Mouse (Mus musculus) MEL (cell line): ENCODE data around the gene Akap1. TPM values are rescaled to one million over a fixed set of nuclear protein-coding genes. Genes with fewer than 3 reads are reported as not detected.
"Not testable (repeated sequence)": the region's sequence is repeated elsewhere in the genome, so short reads cannot be mapped to it uniquely, and the experiment has no call there.

ENCODE experiments used
- DNase-seq: peaks from one replicate; pipeline ENCODE4 v3.0.0; 2011; ENCODE audit warnings: low read depth, low spot score
- H3K27ac ChIP-seq: 2 replicates; pipeline ENCODE4 v1.5.1; 2012; ENCODE audit warnings: low read depth, mild to moderate bottlenecking, control low read depth, low read length, moderate library complexity; ENCODE audit not compliant: control insufficient read depth
- H3K27me3 ChIP-seq, 2 experiments: fragments of 150-350 bp in 1 of 2; sonication (generic) in 1 of 2; 2 replicates each; pipeline ENCODE4 v1.6.1; 2012; ENCODE audit warnings: low read length in 2 of 2, mild to moderate bottlenecking in 2 of 2, improper control_type of control experiment in 1 of 2, moderate library complexity in 1 of 2; ENCODE audit not compliant: insufficient read depth in 2 of 2, control insufficient read depth in 1 of 2
- H3K36me3 ChIP-seq, 2 experiments: 2 replicates each; pipeline ENCODE4 v1.6.1; 2012 to 2014; ENCODE audit warnings: low read length in 2 of 2, improper control_type of control experiment in 1 of 2, inconsistent platforms in 1 of 2, mild to moderate bottlenecking in 1 of 2; ENCODE audit not compliant: insufficient read depth in 2 of 2, control insufficient read depth in 1 of 2
- H3K4me1 ChIP-seq, 2 experiments: fragments of 150-350 bp in 1 of 2; sonication (generic) in 1 of 2; 2 replicates each; pipeline ENCODE4 v1.6.1; 2012; ENCODE audit warnings: low read length in 2 of 2, improper control_type of control experiment in 1 of 2, mild to moderate bottlenecking in 1 of 2; ENCODE audit not compliant: insufficient read depth in 2 of 2, control insufficient read depth in 1 of 2
- H3K4me3 ChIP-seq, 2 experiments: fragments of 150-350 bp in 1 of 2; sonication (generic) in 1 of 2; 2 replicates each; pipeline ENCODE4 v1.5.1; 2012; ENCODE audit warnings: low read depth in 2 of 2, low read length in 2 of 2, mild to moderate bottlenecking in 2 of 2, moderate library complexity in 2 of 2, control low read depth in 1 of 2, improper control_type of control experiment in 1 of 2; ENCODE audit not compliant: control insufficient read depth in 1 of 2, insufficient read depth in 1 of 2
- H3K79me2 ChIP-seq: 2 replicates; pipeline ENCODE4 v1.6.1; 2012; ENCODE audit warnings: mild to moderate bottlenecking, low read length, moderate library complexity; ENCODE audit not compliant: control insufficient read depth, poor library complexity, insufficient read depth
- H3K9ac ChIP-seq: 2 replicates; pipeline ENCODE4 v1.6.1; 2012; ENCODE audit warnings: low read depth, mild to moderate bottlenecking, control low read depth, low read length, moderate library complexity; ENCODE audit not compliant: control insufficient read depth, poor library complexity, severe bottlenecking
- H3K9me3 ChIP-seq: fragments of 150-350 bp; sonication (generic); replicated peaks from 2 replicates; pipeline ENCODE4 v1.6.1; 2012; ENCODE audit warnings: mild to moderate bottlenecking, low read length, improper control_type of control experiment, moderate library complexity; ENCODE audit not compliant: insufficient read depth
- BHLHE40 ChIP-seq: IDR thresholded peaks from 2 replicates; pipeline ENCODE4 v1.6.1; 2012; ENCODE audit warnings: low read depth, mild to moderate bottlenecking, inconsistent platforms, low read length, improper control_type of control experiment, borderline replicate concordance
- CHD1 ChIP-seq: IDR thresholded peaks from 2 replicates; pipeline ENCODE4 v1.6.1; 2012; ENCODE audit warnings: low read depth, mild to moderate bottlenecking, inconsistent platforms, low read length, improper control_type of control experiment
- CHD2 ChIP-seq: IDR thresholded peaks from 2 replicates; pipeline ENCODE4 v1.6.1; 2011; ENCODE audit warnings: low read length, improper control_type of control experiment
- CTCF ChIP-seq, 3 experiments: IDR thresholded peaks in 2 of 3; conservative IDR thresholded peaks in 1 of 3; 2 replicates each; pipeline ENCODE4 v1.5.1; 2011 to 2012; ENCODE audit warnings: low read length in 3 of 3, low read depth in 2 of 3, mild to moderate bottlenecking in 2 of 3, improper control_type of control experiment in 1 of 3, inconsistent platforms in 1 of 3, mixed read lengths in 1 of 3, moderate library complexity in 1 of 3; ENCODE audit not compliant: control insufficient read depth in 1 of 3, insufficient read depth in 1 of 3, poor library complexity in 1 of 3, severe bottlenecking in 1 of 3
- EP300 ChIP-seq, 2 experiments: IDR thresholded peaks; 2 replicates each; pipeline ENCODE4 v1.6.1; 2011; ENCODE audit warnings: improper control_type of control experiment in 2 of 2, low read length in 2 of 2, low read depth in 1 of 2, mild to moderate bottlenecking in 1 of 2
- ETS1 ChIP-seq: IDR thresholded peaks from 2 replicates; pipeline ENCODE4 v1.6.1; 2012; ENCODE audit warnings: low read depth, mild to moderate bottlenecking, inconsistent platforms, low read length, improper control_type of control experiment, moderate library complexity
- GABPA ChIP-seq: IDR thresholded peaks from 2 replicates; pipeline ENCODE4 v1.6.1; 2012; ENCODE audit warnings: low read depth, mild to moderate bottlenecking, inconsistent platforms, low read length, improper control_type of control experiment, moderate library complexity
- HCFC1 ChIP-seq: IDR thresholded peaks from 2 replicates; pipeline ENCODE4 v1.6.1; 2012; ENCODE audit warnings: low read depth, mild to moderate bottlenecking, inconsistent platforms, low read length, improper control_type of control experiment, moderate library complexity
- JUND ChIP-seq: IDR thresholded peaks from 2 replicates; pipeline ENCODE4 v1.6.1; 2011; ENCODE audit warnings: low read depth, mild to moderate bottlenecking, improper control_type of control experiment, low read length
- MAZ ChIP-seq: IDR thresholded peaks from 2 replicates; pipeline ENCODE4 v1.6.1; 2012; ENCODE audit warnings: low read depth, mild to moderate bottlenecking, inconsistent platforms, low read length, improper control_type of control experiment
- MEF2A ChIP-seq: IDR thresholded peaks from 2 replicates; pipeline ENCODE4 v1.6.1; 2014; ENCODE audit warnings: low read depth, mild to moderate bottlenecking, inconsistent platforms, low read length, improper control_type of control experiment; ENCODE audit not compliant: poor library complexity, insufficient replicate concordance, severe bottlenecking; ENCODE audit errors: extremely low read depth
- MXI1 ChIP-seq: IDR thresholded peaks from 2 replicates; pipeline ENCODE4 v1.6.1; 2011; ENCODE audit warnings: mild to moderate bottlenecking, low read depth, low read length, improper control_type of control experiment
- POLR2AphosphoS2 ChIP-seq: IDR thresholded peaks from 2 replicates; pipeline ENCODE4 v1.6.1; 2011; ENCODE audit warnings: low read length, improper control_type of control experiment
- POLR2AphosphoS5 ChIP-seq: IDR thresholded peaks from 2 replicates; pipeline ENCODE4 v1.6.1; 2012; ENCODE audit warnings: low read depth, borderline replicate concordance, mild to moderate bottlenecking, inconsistent platforms, low read length, moderate library complexity, mixed read lengths
- SMC3 ChIP-seq: IDR thresholded peaks from 2 replicates; pipeline ENCODE4 v1.6.1; 2011; ENCODE audit warnings: low read depth, low read length, improper control_type of control experiment
- UBTF ChIP-seq: IDR thresholded peaks from 2 replicates; pipeline ENCODE4 v1.6.1; 2012; ENCODE audit warnings: low read depth, mild to moderate bottlenecking, inconsistent platforms, low read length, improper control_type of control experiment, moderate library complexity, borderline replicate concordance; ENCODE audit not compliant: insufficient read depth
- ZNF384 ChIP-seq: IDR thresholded peaks from 2 replicates; pipeline ENCODE4 v1.6.1; 2012; ENCODE audit warnings: low read depth, mild to moderate bottlenecking, inconsistent platforms, low read length, improper control_type of control experiment
- polyA plus RNA-seq, 2 experiments: library from polyadenylated mRNA; stranded (reverse) in 1 of 2; unstranded in 1 of 2; fragments of >175 nt in 1 of 2; fragments of >200 nt in 1 of 2; gene quantifications; 2 replicates each; pipeline versions ENCODE4 v1.2.1 to v1.2.4; 2012; ENCODE audit warnings: low replicate concordance in 2 of 2, low read depth in 1 of 2; ENCODE audit not compliant: insufficient read length in 2 of 2, insufficient read depth in 1 of 2, missing spikeins in 1 of 2
- total RNA-seq: library from RNA; depleted of rRNA; stranded (reverse); fragments of 300-350 nt; gene quantifications from 2 replicates; pipeline ENCODE4 v1.2.3, GENCODE M21; 2012

The Akap1 gene
- total and polyA plus RNA-seq, 3 experiments: 39.0 to 70.5 (median 59.6) TPM

DNA sequence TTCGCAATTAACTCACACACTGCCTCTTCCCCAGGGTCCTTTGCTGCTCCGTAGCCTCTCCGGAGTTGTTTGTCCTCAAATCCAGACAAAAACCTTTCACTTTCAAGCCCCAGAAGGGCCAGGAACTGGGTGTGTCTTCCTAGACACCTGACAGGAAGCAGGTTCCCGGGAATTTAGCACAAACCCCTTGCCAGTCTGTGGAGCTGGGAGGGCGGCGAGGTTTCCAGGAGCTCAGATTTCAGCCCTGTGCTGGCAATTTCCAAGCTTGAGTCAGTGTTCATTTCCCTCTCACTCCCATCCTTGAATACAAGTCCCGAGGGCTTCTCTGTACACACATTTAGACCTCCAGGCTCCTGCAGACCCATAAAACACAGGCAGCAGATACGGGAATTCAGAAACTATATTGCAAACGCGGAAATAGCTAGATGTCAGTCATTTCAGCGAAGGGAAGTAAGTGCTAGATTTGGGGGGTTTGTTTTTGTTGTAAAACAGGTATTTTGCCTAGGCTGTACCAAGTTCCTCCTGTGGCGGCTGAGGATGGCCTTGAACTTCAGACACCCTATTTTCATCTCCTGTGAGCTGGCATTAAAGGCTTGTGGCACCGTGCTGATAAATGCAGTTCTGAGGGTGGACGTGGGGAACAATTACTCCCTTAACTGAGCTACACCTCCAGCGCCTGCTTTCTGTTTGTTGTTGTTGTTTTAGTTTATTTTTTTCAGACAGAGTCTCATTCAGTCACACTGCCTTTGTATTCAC lies 33.4 kb upstream of the Akap1 start:
- no peak overlapping the region for H3K9ac ChIP-seq
- H3K9me3 ChIP-seq: no peaks in the 10 kb centered on the region
- peaks cover 0 to 8% of the 10 kb centered on the region in 2 experiments; a peak in 2 of 4 replicates for H3K27me3 ChIP-seq
- no peaks in the 10 kb centered on the region for H3K36me3 ChIP-seq
- no peak for DNase-seq
- no peak overlapping the region for H3K4me3 ChIP-seq
- TF ChIP-seq HCFC1 (no peak), MEF2A (no peak), JUND (no peak), EP300 (IDR thresholded peaks at IDR 0.05; ENCODE audit: low read depth in 1 of 2, low read length in 2 of 2) (no peak), UBTF (no peak), CHD2 (no peak), POLR2AphosphoS5 (no peak), MXI1 (no peak), ETS1 (no peak), SMC3 (no peak), CTCF (IDR thresholded peaks at IDR 0.05 in 2 of 3, conservative IDR thresholded peaks at IDR 0.05 in 1 of 3; ENCODE audit: control insufficient read depth in 1 of 3, insufficient read depth in 1 of 3, low read depth in 2 of 3, low read length in 3 of 3, poor library complexity in 1 of 3, severe bottlenecking in 1 of 3) (no peak), POLR2AphosphoS2 (no peak), ZNF384 (no peak), BHLHE40 (no peak), GABPA (no peak), CHD1 (no peak), MAZ (no peak)
- H3K79me2 ChIP-seq: no peaks in the 10 kb centered on the region
- no peaks in the 10 kb centered on the region for H3K4me1 ChIP-seq
- no peak overlapping the region for H3K27ac ChIP-seq

DNA sequence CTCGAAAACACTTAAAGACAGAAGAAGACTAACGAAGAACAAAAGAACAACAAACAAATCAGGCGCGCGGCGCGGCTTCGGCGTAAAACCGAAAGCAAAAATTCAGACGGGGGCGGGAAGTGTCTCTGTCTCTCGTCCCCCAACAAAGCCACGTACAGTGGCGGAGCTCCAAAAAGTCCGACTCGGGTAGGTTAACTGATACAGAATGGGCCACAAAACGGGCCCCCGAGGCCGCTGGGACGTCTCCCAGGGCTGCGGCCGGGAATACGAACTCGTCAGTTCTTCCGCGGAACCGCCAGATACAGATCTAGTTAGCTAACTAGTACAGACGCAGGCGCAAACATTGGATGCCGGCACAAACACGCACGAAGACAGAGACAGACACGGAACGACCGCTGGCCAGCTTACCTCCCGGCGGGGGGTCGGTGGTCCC lies 31.4 kb upstream of the Akap1 start:
- not testable (repeated sequence) for DNase-seq, H3K9ac ChIP-seq, H3K4me3 ChIP-seq

DNA sequence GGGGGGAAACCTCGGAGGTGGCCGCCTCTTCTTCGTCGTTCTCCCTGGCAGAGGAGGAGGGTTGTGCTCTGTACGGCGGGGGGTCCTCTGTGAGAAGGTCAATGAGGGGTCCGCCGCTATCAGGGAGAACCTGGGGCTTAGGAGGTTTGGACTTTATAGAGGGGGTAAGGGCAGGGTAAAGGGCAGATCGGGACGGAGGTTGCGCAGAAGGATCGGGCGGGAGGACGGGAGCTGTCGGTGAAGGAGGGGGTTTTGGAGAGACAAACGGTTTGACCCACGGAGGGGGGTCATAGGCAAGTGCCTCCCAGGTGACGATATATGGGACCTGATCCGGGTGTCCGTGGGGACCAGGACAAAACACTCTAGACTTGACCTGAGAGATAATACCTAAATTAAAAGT lies 30.8 kb upstream of the Akap1 start:
- DNase-seq: not testable (repeated sequence)

More for the DNA sequence above, 31.4 kb upstream of the Akap1 start:
- H3K36me3 ChIP-seq, H3K79me2 ChIP-seq, H3K27me3 ChIP-seq, H3K27ac ChIP-seq, H3K9me3 ChIP-seq, H3K4me1 ChIP-seq: not testable (repeated sequence)

DNA sequence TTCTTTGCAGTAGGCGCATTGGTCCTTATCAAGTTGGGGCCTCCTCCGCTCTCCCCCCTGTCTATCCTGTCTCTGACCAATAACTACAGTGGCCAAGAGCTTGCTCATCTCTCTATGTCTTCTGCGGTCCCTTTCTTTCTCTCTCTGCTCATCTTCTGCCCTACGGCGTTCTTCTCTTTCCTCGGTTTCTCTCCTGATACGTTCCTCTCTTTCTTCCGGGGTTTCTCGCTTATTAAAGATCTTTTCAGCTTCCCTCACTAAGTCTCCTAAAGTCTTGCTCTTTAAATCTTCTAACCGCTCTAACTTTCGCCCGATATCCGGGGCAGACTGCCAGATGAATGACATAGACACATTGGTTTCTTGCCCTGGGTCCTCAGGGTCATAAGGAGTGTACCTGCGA lies 29.9 kb upstream of the Akap1 start:
- not testable (repeated sequence) for H3K27me3 ChIP-seq, DNase-seq, H3K79me2 ChIP-seq, H3K9ac ChIP-seq, H3K27ac ChIP-seq, H3K4me3 ChIP-seq, H3K4me1 ChIP-seq, H3K9me3 ChIP-seq, H3K36me3 ChIP-seq

More for the DNA sequence above, 30.8 kb upstream of the Akap1 start:
- H3K27me3 ChIP-seq, H3K36me3 ChIP-seq, H3K4me3 ChIP-seq, H3K4me1 ChIP-seq, H3K79me2 ChIP-seq, H3K9me3 ChIP-seq, H3K9ac ChIP-seq, H3K27ac ChIP-seq: not testable (repeated sequence)
